Comparison of ENCODE assay signal across 25 mouse cellular contexts in genomic region chr9:65549139-65549538, GRCm38 (mm10). TPM values are rescaled to one million over a fixed set of nuclear protein-coding genes. Genes with fewer than 3 reads are reported as not detected.
A peak's percentile ranks its signal among the peaks of the same experiment; 100 is the strongest.
DNase-seq lines count a peak whose midpoint lies in the region; ATAC-seq and TF ChIP-seq lines count a peak whose summit lies in the region.
"Had no signal": no experiment of that assay in that cellular context is flagged by ENCODE, and none has a peak within 500 bp of the region (broad histone marks: within the 10 kb centered on the region; RNA-seq: fewer than 3 reads in every experiment).

No protein-coding gene starts in this region.

- TF ChIP-seq EP300 in stomach, postnatal 0 days (optimal IDR thresholded peaks at IDR 0.05): no peak

- ATAC-seq in forebrain, embryonic 15.5 days (replicated peaks): no peak
- no peak for ATAC-seq in liver, embryonic 12.5 days
- no peak for ATAC-seq in stomach, embryonic 16.5 days (ENCODE audit: insufficient read depth, low FRiP score)
- no peak for ATAC-seq in stomach, postnatal 0 days (ENCODE audit: low FRiP score, low TSS enrichment)
- no peak for ATAC-seq in megakaryocyte, adult 5-6 weeks (ENCODE audit: poor library complexity, severe bottlenecking)

- peaks cover 7% of the 10 kb centered on the region; the same call in 1 of the 2 replicates for H3K36me3 ChIP-seq in forebrain, embryonic 10.5 days (replicated peaks)
- no peaks in the 10 kb centered on the region for H3K36me3 ChIP-seq in forebrain, embryonic 15.5 days
- H3K36me3 ChIP-seq in liver, embryonic 12.5 days: peaks cover 30% of the 10 kb centered on the region
- no peaks in the 10 kb centered on the region for H3K36me3 ChIP-seq in stomach, embryonic 16.5 days (ENCODE audit: control insufficient read depth, insufficient read depth, low read length)
- H3K36me3 ChIP-seq in stomach, postnatal 0 days (ENCODE audit: control insufficient read depth, insufficient read depth, low read length): no peaks in the 10 kb centered on the region
- H3K36me3 ChIP-seq in myocyte (ENCODE audit: control insufficient read depth, insufficient read depth): no peaks in the 10 kb centered on the region
- H3K36me3 ChIP-seq: neural tube, embryonic 12.5 days had no signal

- DNase-seq in forebrain, embryonic 10.5 days (ENCODE audit: extremely low spot score, low spot score): no peak
- no peak for DNase-seq in liver
- no peak for DNase-seq in stomach, postnatal 0 days (ENCODE audit: low spot score)
- DNase-seq: adrenal gland, adult 8-10 months; cerebellum, adult 9-11 months; heart, postnatal 10 days; kidney, adult 11 months; layer of hippocampus, adult 9-11 months; lung, adult 18-20 months; lung, postnatal 10 days; right cerebral cortex, postnatal 25 days; thymus, adult 18-20 months had no signal

- no peak for TF ChIP-seq CTCF in stomach, postnatal 0 days (IDR thresholded peaks at IDR 0.05; ENCODE audit: low read depth)

- WGBS in forebrain, embryonic 10.5 days: 86% methylated on average over 3 of the region's 3 CpGs
- 67% methylated on average over 3 of the region's 3 CpGs for WGBS in forebrain, embryonic 15.5 days
- 76% methylated on average over 3 of the region's 3 CpGs for WGBS in liver, embryonic 12.5 days (ENCODE audit: insufficient replicate concordance)
- WGBS in stomach, embryonic 16.5 days: 81% methylated on average over 3 of the region's 3 CpGs
- 91% methylated on average over 3 of the region's 3 CpGs for WGBS in stomach, postnatal 0 days

- no peak for TF ChIP-seq POLR2A in myocyte (IDR thresholded peaks at IDR 0.05; ENCODE audit: insufficient read length, low read depth)

- no peak overlapping the region for H3K9ac ChIP-seq in forebrain, embryonic 15.5 days (replicated peaks)
- H3K9ac ChIP-seq in liver, embryonic 12.5 days: no peak overlapping the region
- no peak overlapping the region for H3K9ac ChIP-seq in stomach, embryonic 16.5 days (ENCODE audit: low read length)
- H3K9ac ChIP-seq in stomach, postnatal 0 days (ENCODE audit: low read length): no peak overlapping the region
- H3K9ac ChIP-seq: heart, embryonic 12.5 days; limb, embryonic 15.5 days; neural tube, embryonic 12.5 days had no signal

- H3K27me3 ChIP-seq in forebrain, embryonic 10.5 days (ENCODE audit: poor library complexity, severe bottlenecking): no peaks in the 10 kb centered on the region
- H3K27me3 ChIP-seq in forebrain, embryonic 15.5 days: no peaks in the 10 kb centered on the region
- H3K27me3 ChIP-seq in liver, embryonic 12.5 days (replicated peaks): no peaks in the 10 kb centered on the region
- no peaks in the 10 kb centered on the region for H3K27me3 ChIP-seq in stomach, embryonic 16.5 days (ENCODE audit: control insufficient read depth, insufficient read depth, low read length)
- no peaks in the 10 kb centered on the region for H3K27me3 ChIP-seq in stomach, postnatal 0 days (ENCODE audit: control insufficient read depth, insufficient read depth, low read length)
- H3K27me3 ChIP-seq in myocyte (ENCODE audit: control insufficient read depth, insufficient read depth, insufficient read length): no peaks in the 10 kb centered on the region
- H3K27me3 ChIP-seq: heart, embryonic 12.5 days; limb, embryonic 15.5 days; neural tube, embryonic 12.5 days had no signal

- H3K4me2 ChIP-seq in forebrain, embryonic 15.5 days (replicated peaks): no peak overlapping the region
- no peak overlapping the region for H3K4me2 ChIP-seq in liver, embryonic 12.5 days
- H3K4me2 ChIP-seq in stomach, embryonic 16.5 days (ENCODE audit: low read depth, low read length): no peak overlapping the region
- no peak overlapping the region for H3K4me2 ChIP-seq in stomach, postnatal 0 days (replicated peaks; ENCODE audit: low read depth)
- peak overlapping the region; percentile 53 for H3K4me2 ChIP-seq in myocyte (ENCODE audit: low read depth)
- H3K4me2 ChIP-seq: heart, embryonic 12.5 days; limb, embryonic 15.5 days; neural tube, embryonic 12.5 days had no signal

- no peak overlapping the region for H3ac ChIP-seq in myocyte (ENCODE audit: control insufficient read depth, insufficient read length)

- no peak overlapping the region for H3K4me3 ChIP-seq in forebrain, embryonic 10.5 days
- H3K4me3 ChIP-seq in forebrain, embryonic 15.5 days: no peak overlapping the region
- no peak overlapping the region for H3K4me3 ChIP-seq in liver, embryonic 12.5 days
- no peak overlapping the region for H3K4me3 ChIP-seq in stomach, embryonic 16.5 days (replicated peaks; ENCODE audit: low read length)
- H3K4me3 ChIP-seq in stomach, postnatal 0 days (ENCODE audit: low read depth, low read length): no peak overlapping the region
- no peak overlapping the region for H3K4me3 ChIP-seq in myocyte
- H3K4me3 ChIP-seq: embryonic facial prominence, embryonic 10.5 days; heart, embryonic 12.5 days; limb, embryonic 15.5 days; neural tube, embryonic 12.5 days had no signal

- H3K4me1 ChIP-seq in forebrain, embryonic 10.5 days: peaks cover 48% of the 10 kb centered on the region
- 0 out of 2 replicates have a peak, but pooled peaks cover 4% of the 10 kb centered on the region for H3K4me1 ChIP-seq in forebrain, embryonic 15.5 days
- peaks cover 81% of the 10 kb centered on the region for H3K4me1 ChIP-seq in liver, embryonic 12.5 days
- peaks cover 31% of the 10 kb centered on the region for H3K4me1 ChIP-seq in stomach, embryonic 16.5 days (ENCODE audit: control insufficient read depth, insufficient read depth, low read length)
- H3K4me1 ChIP-seq in stomach, postnatal 0 days (replicated peaks; ENCODE audit: control insufficient read depth, insufficient read depth): 0 out of 2 replicates have a peak, but pooled peaks cover 3% of the 10 kb centered on the region

- H3K27ac ChIP-seq in forebrain, embryonic 10.5 days: 0 out of 2 replicates have a peak overlapping the region, but pooled peaks have one; percentile 25
- no peak overlapping the region for H3K27ac ChIP-seq in forebrain, embryonic 15.5 days (replicated peaks)
- H3K27ac ChIP-seq in liver, embryonic 12.5 days: peak overlapping the region; percentile 98; the same call in 1 of the 2 replicates
- H3K27ac ChIP-seq in stomach, embryonic 16.5 days (ENCODE audit: low read length): 0 out of 2 replicates have a peak overlapping the region, but pooled peaks have one; percentile 98
- no peak overlapping the region for H3K27ac ChIP-seq in stomach, postnatal 0 days (replicated peaks)
- H3K27ac ChIP-seq: neural tube, embryonic 12.5 days had no signal

- no peaks in the 10 kb centered on the region for H3K9me3 ChIP-seq in forebrain, embryonic 10.5 days
- no peaks in the 10 kb centered on the region for H3K9me3 ChIP-seq in forebrain, embryonic 15.5 days
- H3K9me3 ChIP-seq in liver, embryonic 12.5 days (replicated peaks): no peaks in the 10 kb centered on the region
- H3K9me3 ChIP-seq in stomach, embryonic 16.5 days (replicated peaks; ENCODE audit: control insufficient read depth, low read length): no peaks in the 10 kb centered on the region
- H3K9me3 ChIP-seq in stomach, postnatal 0 days (ENCODE audit: control insufficient read depth, low read length): no peaks in the 10 kb centered on the region
- H3K9me3 ChIP-seq: embryonic facial prominence, embryonic 10.5 days; heart, embryonic 12.5 days; limb, embryonic 15.5 days; neural tube, embryonic 12.5 days had no signal

- no peaks in the 10 kb centered on the region for H3K79me2 ChIP-seq in myocyte (ENCODE audit: control insufficient read depth, insufficient read depth)

TF ChIP-seq in myocyte, 11 proteins besides CTCF, POLR2A, EP300 and RAD21 (continues in another document):
- no peak for TF ChIP-seq MYOD1 (IDR thresholded peaks at IDR 0.05; ENCODE audit: control insufficient read depth in 1 of 3, insufficient read length in 2 of 3, low read depth in 2 of 3)
- TF ChIP-seq CEBPB (IDR thresholded peaks at IDR 0.05; ENCODE audit: insufficient read depth, poor library complexity, severe bottlenecking): no peak
- TF ChIP-seq REST (IDR thresholded peaks at IDR 0.05; ENCODE audit: insufficient read depth, insufficient read length): no peak
- no peak for TF ChIP-seq USF1 (IDR thresholded peaks at IDR 0.05; ENCODE audit: low read depth)
- TF ChIP-seq SRF (IDR thresholded peaks at IDR 0.05; ENCODE audit: control insufficient read depth, insufficient read length, low read depth): no peak
- TF ChIP-seq POLR2AphosphoS2 (IDR thresholded peaks at IDR 0.05; ENCODE audit: insufficient read length, low read depth): no peak
- no peak for TF ChIP-seq TCF3 (IDR thresholded peaks at IDR 0.05; ENCODE audit: insufficient read length, low read depth)

RNA-seq across cellular contexts. Expression of gene Ankdd1a, which starts 29.1 kb away (rescaled TPM):
- polyA plus RNA-seq in forebrain, embryonic 10.5 days (2016; fragmentation: Nextera tagmentation; extraction: Ambion mirVana): not detected in 2 replicates
- polyA plus RNA-seq in forebrain, embryonic 15.5 days (2015; fragmentation: Nextera tagmentation; extraction: Ambion mirVana): 0.23 and 0.26 TPM in 2 replicates
- polyA plus RNA-seq in liver, embryonic 12.5 days (2016; fragmentation: Nextera tagmentation; extraction: Ambion mirVana): not detected in 2 replicates
- 0.19 and 0.65 TPM in 2 replicates for polyA plus RNA-seq in stomach, embryonic 16.5 days (2015; fragmentation: Nextera tagmentation; extraction: Ambion mirVana)
- polyA plus RNA-seq in stomach, postnatal 0 days (2015; fragmentation: Nextera tagmentation; extraction: Ambion mirVana): 0.18 and 0.35 TPM in 2 replicates
- 0.02 TPM for polyA plus RNA-seq in myocyte (2012; fragmentation: generic; extraction: Trizol)
- not detected in 2 replicates for total RNA-seq in megakaryocyte, adult 5-6 weeks (2015)
- total RNA-seq in megakaryocyte, adult 5-6 weeks (2017): 0.08 TPM in 1 of 2 replicates, not detected in the other
- total RNA-seq: ES-E14; gastrocnemius, adult 18-20 months; megakaryocyte-erythroid progenitor cell, adult 5-6 weeks had no signal
- polyA plus RNA-seq: embryonic facial prominence, embryonic 10.5 days; heart, embryonic 12.5 days; stomach, embryonic 14.5 days had no signal

RNA-seq across cellular contexts. Expression of gene Plekho2, which starts 30.7 kb away (rescaled TPM):
- 11.1 and 11.9 TPM in 2 replicates for polyA plus RNA-seq in forebrain, embryonic 10.5 days (2016; fragmentation: Nextera tagmentation; extraction: Ambion mirVana)
- 5.1 and 5.2 TPM in 2 replicates for polyA plus RNA-seq in forebrain, embryonic 15.5 days (2015; fragmentation: Nextera tagmentation; extraction: Ambion mirVana)
- 37.2 and 39.1 TPM in 2 replicates for polyA plus RNA-seq in liver, embryonic 12.5 days (2016; fragmentation: Nextera tagmentation; extraction: Ambion mirVana)
- 21.4 and 23.0 TPM in 2 replicates for polyA plus RNA-seq in stomach, embryonic 16.5 days (2015; fragmentation: Nextera tagmentation; extraction: Ambion mirVana)
- 9.6 and 10.6 TPM in 2 replicates for polyA plus RNA-seq in stomach, postnatal 0 days (2015; fragmentation: Nextera tagmentation; extraction: Ambion mirVana)
- 14.6 TPM for polyA plus RNA-seq in myocyte (2012; fragmentation: generic; extraction: Trizol)
- total RNA-seq in megakaryocyte, adult 5-6 weeks (2015): 59.1 and 68.1 TPM in 2 replicates
- total RNA-seq in megakaryocyte, adult 5-6 weeks (2017): 52.5 and 60.6 TPM in 2 replicates

RNA-seq across cellular contexts. Expression of gene Pif1, which starts 37.8 kb away (rescaled TPM):
- polyA plus RNA-seq in forebrain, embryonic 10.5 days (2016; fragmentation: Nextera tagmentation; extraction: Ambion mirVana): 30.9 and 31.9 TPM in 2 replicates
- polyA plus RNA-seq in forebrain, embryonic 15.5 days (2015; fragmentation: Nextera tagmentation; extraction: Ambion mirVana): 11.8 and 12.4 TPM in 2 replicates
- 16.1 and 17.4 TPM in 2 replicates for polyA plus RNA-seq in liver, embryonic 12.5 days (2016; fragmentation: Nextera tagmentation; extraction: Ambion mirVana)
- 12.2 and 12.7 TPM in 2 replicates for polyA plus RNA-seq in stomach, embryonic 16.5 days (2015; fragmentation: Nextera tagmentation; extraction: Ambion mirVana)
- polyA plus RNA-seq in stomach, postnatal 0 days (2015; fragmentation: Nextera tagmentation; extraction: Ambion mirVana): 2.1 and 2.4 TPM in 2 replicates
- polyA plus RNA-seq in myocyte (2012; fragmentation: generic; extraction: Trizol): 6.9 TPM
- 12.1 and 12.6 TPM in 2 replicates for total RNA-seq in megakaryocyte, adult 5-6 weeks (2015)
- total RNA-seq in megakaryocyte, adult 5-6 weeks (2017): 12.7 and 16.9 TPM in 2 replicates
- total RNA-seq: gastrocnemius, adult 18-20 months had no signal

Comparison
In these comparisons a context has a peak if more than half of its experiments do, and no peak if none do; other contexts are left out.
1. H3K27ac ChIP-seq: peak in forebrain, embryonic 10.5 days (single experiment), liver, embryonic 12.5 days (single experiment) and stomach, embryonic 16.5 days (single experiment); none in forebrain, embryonic 15.5 days (single experiment) and stomach, postnatal 0 days (single experiment).